Comparison of ENCODE assay signal across 8 mouse cellular contexts in genomic region chr12:16811477-16811876, GRCm38 (mm10). TPM values are rescaled to one million over a fixed set of nuclear protein-coding genes. Genes with fewer than 3 reads are reported as not detected.
DNase-seq lines count a peak whose midpoint lies in the region; ATAC-seq and TF ChIP-seq lines count a peak whose summit lies in the region.

No protein-coding gene starts in this region.

- ATAC-seq in intestine, embryonic 14.5 days (replicated peaks; ENCODE audit: low FRiP score, low TSS enrichment, low read depth) = peak; percentile 41
- no peak for ATAC-seq in cerebellum, adult (ENCODE audit: insufficient number of reproducible peaks, low FRiP score, low TSS enrichment)

- H3K27ac ChIP-seq in intestine, embryonic 14.5 days (ENCODE audit: low read depth) = no peak overlapping the region

- peaks cover 19% of the 10 kb centered on the region for H3K36me3 ChIP-seq in intestine, embryonic 14.5 days (ENCODE audit: control insufficient read depth, insufficient read depth, low read length)

- no peak for TF ChIP-seq POLR2A in lung, adult 2 months (IDR thresholded peaks at IDR 0.05; ENCODE audit: borderline replicate concordance, extremely low read depth, low read depth, low read length)

- 2% methylated on average over 15 of the region's 15 CpGs for WGBS in lung, adult 2 months
- WGBS in intestine, embryonic 14.5 days = 3% methylated on average over 15 of the region's 15 CpGs

- peak overlapping the region; percentile 72 for H3K4me3 ChIP-seq in lung, adult 2 months (replicated peaks; ENCODE audit: extremely low read depth, low read depth, low read length)
- peak overlapping the region; percentile 77 for H3K4me3 ChIP-seq in intestine, embryonic 14.5 days (ENCODE audit: low read depth, low read length)

- peak overlapping the region; percentile 84 for H3K9ac ChIP-seq in intestine, embryonic 14.5 days (ENCODE audit: low read length)

- H3K4me2 ChIP-seq in intestine, embryonic 14.5 days (ENCODE audit: low read length) = peak overlapping the region; percentile 84

- no peak for TF ChIP-seq CTCF in lung, adult 2 months (IDR thresholded peaks at IDR 0.05; ENCODE audit: insufficient read depth, low read length)

- peaks cover 15% of the 10 kb centered on the region for H3K27me3 ChIP-seq in intestine, embryonic 14.5 days (replicated peaks; ENCODE audit: control insufficient read depth, insufficient read depth, low read length)

- no peak for DNase-seq in lung, adult 2 months
- no peak for DNase-seq in lung, postnatal 4 days
- DNase-seq in embryo, embryonic 9.5 days (ENCODE audit: extremely low spot score) = peak; percentile 56
- DNase-seq in intestine, embryonic 14.5 days (ENCODE audit: low spot score) = no peak
- peak; percentile 16 for DNase-seq in naive thymus-derived CD4-positive, alpha-beta T cell, adult 2 months (ENCODE audit: low read depth)
- no peak for DNase-seq in frontal cortex, adult 2 months (ENCODE audit: extremely low spot score in 1 of 2, low spot score in 1 of 2)
- DNase-seq in testis, postnatal 10 days (ENCODE audit: low spot score) = no peak

- H3K4me1 ChIP-seq in lung, adult 2 months (ENCODE audit: control insufficient read depth, insufficient read depth, low read length) = 0 out of 2 replicates have a peak, but pooled peaks cover 6% of the 10 kb centered on the region
- H3K4me1 ChIP-seq in intestine, embryonic 14.5 days (replicated peaks; ENCODE audit: control insufficient read depth, insufficient read depth, low read length) = peaks cover 7% of the 10 kb centered on the region

- H3K9me3 ChIP-seq in intestine, embryonic 14.5 days (ENCODE audit: control insufficient read depth, low read length) = no peaks in the 10 kb centered on the region

RNA-seq across cellular contexts. Expression of gene E2f6, which starts 0.7 kb away (rescaled TPM):
- 13.6 and 15.1 TPM in 2 replicates for polyA plus RNA-seq in lung, adult 2 months (2012; rRNA removed)
- polyA plus RNA-seq in intestine, embryonic 14.5 days (2014; fragmentation: Nextera tagmentation; extraction: Ambion mirVana) = 50.8 and 52.6 TPM in 2 replicates
- 37.9 and 38.1 TPM in 2 replicates for polyA plus RNA-seq in frontal cortex, adult 2 months (2012; rRNA removed)

RNA-seq across cellular contexts. Expression of gene Greb1, which starts 10.8 kb away (rescaled TPM):
- polyA plus RNA-seq in lung, adult 2 months (2012; rRNA removed) = 0.64 and 1.2 TPM in 2 replicates
- 8.1 and 9.5 TPM in 2 replicates for polyA plus RNA-seq in intestine, embryonic 14.5 days (2014; fragmentation: Nextera tagmentation; extraction: Ambion mirVana)
- polyA plus RNA-seq in frontal cortex, adult 2 months (2012; rRNA removed) = 2.8 and 3.2 TPM in 2 replicates

Comparison
In these comparisons a context has a peak if more than half of its experiments do, and no peak if none do; other contexts are left out.
1. DNase-seq: peak in embryo, embryonic 9.5 days (single experiment) and naive thymus-derived CD4-positive, alpha-beta T cell, adult 2 months (single experiment); none in lung, adult 2 months (single experiment), lung, postnatal 4 days (0 of 2), intestine, embryonic 14.5 days (single experiment), frontal cortex, adult 2 months (0 of 2) and testis, postnatal 10 days (single experiment).